Mouse (Mus musculus) neural tube, embryonic 13.5 days (tissue): ENCODE results near the gene Pck1. TPM values are rescaled to one million over a fixed set of nuclear protein-coding genes. Genes with fewer than 3 reads are reported as not detected.

Experiments used
- ATAC-seq: fragments of 200-750 bp; cut with Nextera tagmentation; 2 replicates; pipeline ENCODE4 v1.8.0; 2017; ENCODE audit warnings: low read depth, mild to moderate bottlenecking, moderate TSS enrichment, moderate library complexity
- H3K27ac ChIP-seq: fragments of 300-500 bp; sonication (generic); replicated peaks from 2 replicates; pipeline ENCODE4 v1.5.1; 2015; ENCODE audit warnings: moderate library complexity, mild to moderate bottlenecking, inconsistent platforms
- H3K27me3 ChIP-seq: fragments of 300-500 bp; sonication (generic); 2 replicates; pipeline ENCODE4 v1.6.1; 2015; ENCODE audit warnings: mild to moderate bottlenecking, inconsistent platforms
- H3K36me3 ChIP-seq: fragments of 300-500 bp; sonication (generic); 2 replicates; pipeline ENCODE4 v1.6.1; 2015; ENCODE audit warnings: mild to moderate bottlenecking, inconsistent platforms
- H3K4me1 ChIP-seq: fragments of 300-500 bp; sonication (generic); replicated peaks from 2 replicates; pipeline ENCODE4 v1.6.1; 2015; ENCODE audit warnings: inconsistent platforms
- H3K4me2 ChIP-seq: fragments of 300-500 bp; sonication (generic); 2 replicates; pipeline ENCODE4 v1.6.1; 2015; ENCODE audit warnings: inconsistent platforms, mild to moderate bottlenecking, moderate library complexity
- H3K4me3 ChIP-seq: fragments of 300-500 bp; sonication (generic); 2 replicates; pipeline ENCODE4 v1.5.1; 2015; ENCODE audit warnings: mild to moderate bottlenecking, inconsistent platforms
- H3K9ac ChIP-seq: fragments of 300-500 bp; sonication (generic); 2 replicates; pipeline ENCODE4 v1.6.1; 2015; ENCODE audit warnings: moderate library complexity, mild to moderate bottlenecking, inconsistent platforms
- H3K9me3 ChIP-seq: fragments of 300-500 bp; sonication (generic); 2 replicates; pipeline ENCODE4 v1.6.1; 2016; ENCODE audit warnings: inconsistent platforms
- WGBS: fragments of 180-500 bp; shearing (Covaris S2); methylation state at CpG from one replicate; pipeline ENCODE4 v1.1.7; 2015; 5-methylcytosine and 5-hydroxymethylcytosine counted together
- polyA plus RNA-seq: library from polyadenylated mRNA; unstranded; fragments of >200 nt; fragmentation: Nextera tagmentation; extraction: Ambion mirVana; gene quantifications from 2 replicates; pipeline ENCODE4 v1.2.1, GENCODE M21; 2015

Gene Pck1
- polyA plus RNA-seq, 1 experiment from 2014 or later, result not detected

DNA sequence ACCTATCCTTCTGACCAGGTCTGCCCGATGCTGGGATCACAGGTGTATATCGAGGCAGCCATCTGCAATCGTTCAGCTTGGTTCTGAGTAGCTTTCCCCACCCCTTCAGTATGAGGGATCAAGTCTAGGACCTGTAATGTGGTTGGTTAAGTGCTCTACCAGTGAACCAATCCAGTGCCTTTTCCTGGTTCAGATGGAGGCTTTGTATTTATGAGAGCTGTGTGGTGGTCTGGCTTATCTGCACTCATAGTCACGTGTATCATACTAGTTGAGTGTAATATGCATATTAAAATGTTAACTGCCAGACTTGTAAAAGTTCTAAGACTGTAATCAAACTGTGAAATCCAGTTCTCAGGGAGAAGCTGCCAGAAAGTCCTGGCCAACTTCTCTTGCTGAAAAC, 26.5 kb upstream of the Pck1 start:
- Histone ChIP-seq H3K27me3 (no peaks in the 10 kb centered on the region; the same call in 1 of the 2 replicates), H3K4me3 (no peak overlapping the region), H3K27ac (no peak overlapping the region), H3K9me3 (no peaks in the 10 kb centered on the region), H3K36me3 (no peaks in the 10 kb centered on the region), H3K9ac (no peak overlapping the region), H3K4me2 (no peak overlapping the region), H3K4me1 (no peaks in the 10 kb centered on the region)
- ATAC-seq, result no peak
- WGBS, result 92% methylated on average over 4 of the region's 4 CpGs

GRCm38 (mm10) chr2:173129111-173129510, 23.7 kb upstream of the Pck1 start:
- no peaks in the 10 kb centered on the region for H3K36me3 ChIP-seq
- WGBS, result 77% methylated on average over 2 of the region's 2 CpGs
- H3K27ac ChIP-seq, result no peak overlapping the region
- no peaks in the 10 kb centered on the region for H3K27me3 ChIP-seq
- H3K4me2 ChIP-seq, result no peak overlapping the region
- no peak overlapping the region for H3K4me3 ChIP-seq
- H3K4me1 ChIP-seq, result no peaks in the 10 kb centered on the region
- no peak overlapping the region for H3K9ac ChIP-seq
- ATAC-seq, result no peak
- H3K9me3 ChIP-seq, result no peaks in the 10 kb centered on the region

DNA sequence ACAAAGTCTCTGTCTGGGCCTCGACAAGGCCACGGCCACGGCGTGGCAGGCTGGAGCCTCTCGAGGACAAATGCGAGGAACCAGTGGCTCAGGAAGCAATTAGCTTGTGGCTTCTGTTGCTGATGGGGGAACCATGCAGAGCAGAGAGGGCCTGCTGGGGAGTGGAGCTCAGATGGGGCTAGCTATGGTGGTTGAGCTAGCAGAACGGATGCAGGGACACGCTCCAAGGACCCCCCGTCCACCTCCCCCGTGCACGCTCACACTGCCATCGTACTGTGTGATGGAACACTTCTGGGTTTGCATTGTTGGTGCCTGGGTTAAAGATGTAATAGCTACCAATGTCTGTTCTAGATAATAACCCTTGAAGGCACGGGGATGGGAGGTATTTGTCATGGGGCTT, 20.6 kb upstream of the Pck1 start:
- H3K4me2 ChIP-seq, result no peak overlapping the region
- H3K9me3 ChIP-seq, result no peaks in the 10 kb centered on the region
- no peak for ATAC-seq
- WGBS, result 78% methylated on average over 13 of the region's 13 CpGs
- no peaks in the 10 kb centered on the region for H3K36me3 ChIP-seq
- H3K4me1 ChIP-seq, result no peaks in the 10 kb centered on the region
- H3K27me3 ChIP-seq, result no peaks in the 10 kb centered on the region
- H3K9ac ChIP-seq, result no peak overlapping the region
- no peak overlapping the region for H3K4me3 ChIP-seq
- no peak overlapping the region for H3K27ac ChIP-seq

DNA sequence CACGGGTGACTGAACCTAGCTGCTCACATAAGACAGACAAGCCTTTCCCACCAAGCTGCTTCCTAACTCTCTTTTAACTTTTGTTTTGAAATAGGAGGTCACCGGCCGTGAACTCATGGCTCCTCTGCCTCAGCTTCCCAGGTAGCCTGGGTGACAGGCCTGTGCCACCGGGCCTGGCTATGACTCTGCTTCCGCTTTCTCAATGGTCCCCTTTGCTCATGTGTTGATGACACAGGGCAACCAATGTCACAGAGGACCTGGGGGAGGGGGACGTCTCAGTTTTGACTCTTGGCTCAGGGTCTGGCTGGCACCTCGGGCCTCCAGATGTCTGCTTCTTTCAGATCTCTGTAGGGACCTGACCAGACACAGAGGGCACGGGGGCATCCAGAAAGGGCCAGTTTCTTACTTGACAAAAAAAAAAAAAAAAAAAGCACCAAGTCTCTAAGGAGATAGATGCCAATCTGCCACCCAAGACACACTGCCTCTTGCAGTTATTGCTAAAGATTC, 20.0 kb upstream of the Pck1 start:
- H3K27ac ChIP-seq, result no peak overlapping the region
- 84% methylated on average over 8 of the region's 8 CpGs for WGBS
- no peak for ATAC-seq
- H3K4me3 ChIP-seq, result no peak overlapping the region
- H3K4me1 ChIP-seq, result no peaks in the 10 kb centered on the region
- no peaks in the 10 kb centered on the region for H3K36me3 ChIP-seq
- H3K4me2 ChIP-seq, result no peak overlapping the region
- H3K27me3 ChIP-seq, result no peaks in the 10 kb centered on the region
- H3K9me3 ChIP-seq, result no peaks in the 10 kb centered on the region
- no peak overlapping the region for H3K9ac ChIP-seq

GRCm38 (mm10) chr2:173134695-173135094, 18.2 kb upstream of the Pck1 start:
- H3K4me3 ChIP-seq, result no peak overlapping the region
- no peaks in the 10 kb centered on the region for H3K9me3 ChIP-seq
- H3K4me1 ChIP-seq, result peaks cover 12% of the 10 kb centered on the region
- no peaks in the 10 kb centered on the region for H3K27me3 ChIP-seq
- WGBS, result 72% methylated on average over 9 of the region's 9 CpGs
- H3K36me3 ChIP-seq, result no peaks in the 10 kb centered on the region
- no peak overlapping the region for H3K4me2 ChIP-seq
- no peak for ATAC-seq
- H3K27ac ChIP-seq, result no peak overlapping the region
- no peak overlapping the region for H3K9ac ChIP-seq

- Histone ChIP-seq H3K36me3 (no peaks in the 10 kb centered on the region), H3K27me3 (no peaks in the 10 kb centered on the region), H3K4me2 (no peak overlapping the region), H3K9ac (no peak overlapping the region), H3K27ac (no peak overlapping the region), H3K4me1 (peaks cover 16% of the 10 kb centered on the region), H3K9me3 (no peaks in the 10 kb centered on the region), H3K4me3 (no peak overlapping the region)
- ATAC-seq, result no peak; the same call in 1 of the 2 replicates
- 40% methylated on average over 15 of the region's 15 CpGs for WGBS
Measured at GRCm38 (mm10) chr2:173138323-173139239, 14.3 kb upstream of the Pck1 start.

- ATAC-seq, result no peak; the same call in 1 of the 2 replicates
- WGBS, result 59% methylated on average over 11 of the region's 11 CpGs
- no peaks in the 10 kb centered on the region for H3K9me3 ChIP-seq
- H3K4me1 ChIP-seq, result peaks cover 12% of the 10 kb centered on the region
- H3K27ac ChIP-seq, result no peak overlapping the region
- H3K4me3 ChIP-seq, result no peak overlapping the region
- no peaks in the 10 kb centered on the region for H3K27me3 ChIP-seq
- H3K4me2 ChIP-seq, result no peak overlapping the region
- no peaks in the 10 kb centered on the region for H3K36me3 ChIP-seq
- no peak overlapping the region for H3K9ac ChIP-seq
Measured at GRCm38 (mm10) chr2:173143611-173144010, 9.2 kb upstream of the Pck1 start.

DNA sequence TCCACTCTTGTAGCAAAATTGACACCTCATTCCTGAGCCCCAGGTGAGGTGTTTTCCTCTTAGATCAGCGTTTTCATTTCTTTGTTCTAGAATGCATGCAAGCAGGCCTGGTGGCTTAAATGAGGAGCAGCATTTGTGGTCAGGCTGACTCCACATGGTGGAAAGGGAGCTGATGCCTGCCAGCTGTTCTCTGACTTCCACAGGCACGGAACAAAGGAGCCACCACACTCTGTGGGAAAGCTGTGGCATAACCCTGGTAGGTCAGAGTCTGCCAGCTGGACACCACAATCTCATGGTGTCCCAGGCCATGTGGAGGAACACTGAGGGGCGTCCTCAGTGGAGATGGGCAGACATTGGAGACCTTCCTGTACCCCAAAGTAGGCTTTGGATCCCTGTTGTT, 7.0 kb upstream of the Pck1 start:
- no peak overlapping the region for H3K9ac ChIP-seq
- H3K27ac ChIP-seq, result no peak overlapping the region
- ATAC-seq, result no peak
- H3K27me3 ChIP-seq, result no peaks in the 10 kb centered on the region
- H3K4me1 ChIP-seq, result peaks cover 6% of the 10 kb centered on the region; the same call in 1 of the 2 replicates
- WGBS, result 68% methylated on average over 3 of the region's 3 CpGs
- H3K4me3 ChIP-seq, result no peak overlapping the region
- H3K4me2 ChIP-seq, result no peak overlapping the region
- no peaks in the 10 kb centered on the region for H3K9me3 ChIP-seq
- H3K36me3 ChIP-seq, result no peaks in the 10 kb centered on the region

- no peak for ATAC-seq
- no peak overlapping the region for H3K4me2 ChIP-seq
- H3K9me3 ChIP-seq, result no peaks in the 10 kb centered on the region
- no peaks in the 10 kb centered on the region for H3K36me3 ChIP-seq
- H3K9ac ChIP-seq, result no peak overlapping the region
- no peak overlapping the region for H3K27ac ChIP-seq
- H3K4me3 ChIP-seq, result no peak overlapping the region
- peaks cover 6% of the 10 kb centered on the region; the same call in 1 of the 2 replicates for H3K4me1 ChIP-seq
- 78% methylated on average over 6 of the region's 6 CpGs for WGBS
- H3K27me3 ChIP-seq, result no peaks in the 10 kb centered on the region
Measured at GRCm38 (mm10) chr2:173146728-173147127, 6.1 kb upstream of the Pck1 start.

GRCm38 (mm10) chr2:173148001-173148400, 4.8 kb upstream of the Pck1 start:
- no peak overlapping the region for H3K9ac ChIP-seq
- WGBS, result 87% methylated on average over 5 of the region's 5 CpGs
- no peak overlapping the region for H3K4me2 ChIP-seq
- no peaks in the 10 kb centered on the region for H3K27me3 ChIP-seq
- no peak overlapping the region for H3K27ac ChIP-seq
- no peak overlapping the region for H3K4me3 ChIP-seq
- no peaks in the 10 kb centered on the region for H3K9me3 ChIP-seq
- no peak for ATAC-seq
- H3K36me3 ChIP-seq, result no peaks in the 10 kb centered on the region
- peaks cover 6% of the 10 kb centered on the region; the same call in 1 of the 2 replicates for H3K4me1 ChIP-seq

- H3K27ac ChIP-seq, result no peak overlapping the region
- H3K4me3 ChIP-seq, result no peak overlapping the region
- no peaks in the 10 kb centered on the region for H3K9me3 ChIP-seq
- WGBS, result 90% methylated on average over 5 of the region's 5 CpGs
- H3K4me1 ChIP-seq, result no peaks in the 10 kb centered on the region
- no peak overlapping the region for H3K9ac ChIP-seq
- H3K4me2 ChIP-seq, result no peak overlapping the region
- ATAC-seq, result no peak
- H3K27me3 ChIP-seq, result no peaks in the 10 kb centered on the region
- no peaks in the 10 kb centered on the region for H3K36me3 ChIP-seq
Measured at GRCm38 (mm10) chr2:173151352-173151751, 1.5 kb upstream of the Pck1 start.

- Histone ChIP-seq H3K36me3 (no peaks in the 10 kb centered on the region), H3K4me2 (no peak overlapping the region), H3K4me3 (no peak overlapping the region), H3K9me3 (no peaks in the 10 kb centered on the region), H3K27ac (no peak overlapping the region), H3K4me1 (no peaks in the 10 kb centered on the region), H3K9ac (no peak overlapping the region), H3K27me3 (no peaks in the 10 kb centered on the region)
- no peak for ATAC-seq
- WGBS, result 83% methylated on average over 7 of the region's 7 CpGs
Measured at GRCm38 (mm10) chr2:173151784-173152284, 1.0 kb upstream of the Pck1 start.
